Mouse (Mus musculus) G1E-ER4 (cell line): Measurements from ENCODE around the gene Zfp523. TPM values are rescaled to one million over a fixed set of nuclear protein-coding genes. Genes with fewer than 3 reads are reported as not detected.

ENCODE experiments used
- GATA1 ChIP-seq: IDR thresholded peaks from one replicate; pipeline ENCODE4 v1.8.0; 2012; ENCODE audit warnings: low read length, inconsistent platforms
- polyA plus RNA-seq: library from polyadenylated mRNA; stranded (reverse); fragments of >175 nt; gene quantifications from 2 replicates; pipeline ENCODE4 v1.2.3, GENCODE M21; 2012

Zfp523 gene
- polyA plus RNA-seq, 1 experiment: 75.8 TPM

DNA sequence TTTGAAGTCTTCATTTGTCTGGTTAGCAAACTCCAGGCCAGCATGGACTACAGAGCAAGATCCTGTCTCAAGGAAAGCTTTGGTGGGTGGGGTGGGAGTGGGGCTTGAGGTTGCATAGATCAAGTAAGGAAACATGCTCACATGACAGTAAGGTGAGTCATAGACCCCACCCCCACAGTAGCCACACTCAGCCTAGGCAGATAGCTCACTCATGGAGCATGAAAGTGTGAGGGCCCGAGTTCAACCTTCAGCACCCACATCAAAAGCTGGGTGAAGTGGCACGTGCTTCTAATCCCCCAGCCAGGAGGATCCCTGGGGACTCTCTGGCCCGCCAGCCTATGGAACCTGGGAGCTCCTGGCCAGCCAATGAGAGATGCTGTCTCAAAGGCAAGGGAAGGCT is 16.6 kb downstream of the Zfp523 start:
- TF ChIP-seq GATA1: no peak

- TF ChIP-seq GATA1: no peak
These were observed 18.1 kb downstream of the Zfp523 start for GRCm38 (mm10) chr17:28195033-28195432.

GRCm38 (mm10) chr17:28197646-28198045 is 20.7 kb downstream of the Zfp523 start:
- no peak for TF ChIP-seq GATA1

GRCm38 (mm10) chr17:28201982-28202381 is 25.1 kb downstream of the Zfp523 start:
- no peak for TF ChIP-seq GATA1

DNA sequence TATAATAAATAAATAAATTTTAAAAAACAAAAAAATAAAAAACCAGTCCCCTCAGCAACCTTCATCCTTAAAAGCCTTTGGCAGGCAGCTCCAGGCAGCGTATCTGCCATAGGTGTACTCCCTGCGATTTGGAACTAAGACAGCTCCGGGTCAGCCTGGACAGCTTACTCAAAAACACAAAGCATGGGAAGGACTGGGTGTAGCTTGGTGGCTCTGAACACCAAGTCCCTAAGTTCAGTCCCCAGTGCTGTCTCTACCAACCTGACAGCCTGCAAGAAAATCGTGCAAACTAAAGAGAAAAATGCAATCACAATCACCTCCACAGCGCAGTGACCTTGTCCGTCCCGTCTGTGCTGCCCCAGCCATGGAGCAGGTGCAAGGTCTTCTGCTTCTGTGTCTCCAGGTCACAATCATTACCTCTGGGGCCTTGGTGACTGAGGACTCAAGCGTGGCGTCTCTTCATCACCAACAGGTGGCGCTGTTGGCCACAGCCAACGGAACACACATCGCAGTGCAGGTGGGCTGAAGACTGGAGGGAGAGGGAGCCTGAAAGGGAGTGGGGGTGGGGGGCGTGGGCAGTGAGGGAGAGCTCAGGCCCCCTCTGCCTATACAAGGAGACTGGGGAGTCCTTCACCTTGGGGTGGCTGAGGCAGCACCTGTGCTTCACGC is 27.3 kb downstream of the Zfp523 start:
- no peak for TF ChIP-seq GATA1

DNA sequence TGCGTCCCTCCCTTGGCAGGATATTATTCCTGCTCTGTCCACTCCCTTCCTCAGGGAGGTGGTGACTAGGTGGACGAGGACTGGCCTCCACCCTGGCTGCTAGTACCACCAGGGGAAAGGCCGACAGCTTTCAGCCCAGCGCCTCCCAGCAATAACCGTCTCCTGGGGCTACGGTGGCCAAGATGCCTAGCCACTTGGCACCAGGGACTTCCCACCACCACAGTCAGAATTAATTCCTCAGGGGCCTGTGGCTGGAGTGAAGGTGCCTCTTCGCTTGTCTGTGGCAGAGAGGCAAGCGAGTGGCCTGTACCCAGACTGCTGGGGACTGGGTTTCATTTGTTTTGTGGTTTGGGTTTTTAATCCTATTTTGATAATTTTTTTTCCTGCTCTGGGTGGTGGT is 28.5 kb downstream of the Zfp523 start:
- no peak for TF ChIP-seq GATA1

- TF ChIP-seq GATA1: no peak
These were observed 30.2 kb downstream of the Zfp523 start for GRCm38 (mm10) chr17:28207092-28207491.

GRCm38 (mm10) chr17:28207591-28208313 is 30.8 kb downstream of the Zfp523 start, which contains the start of gene Def6:
Gene Def6, plus strand, starts transcription at chr17:28207778.
- no peak for TF ChIP-seq GATA1

DNA sequence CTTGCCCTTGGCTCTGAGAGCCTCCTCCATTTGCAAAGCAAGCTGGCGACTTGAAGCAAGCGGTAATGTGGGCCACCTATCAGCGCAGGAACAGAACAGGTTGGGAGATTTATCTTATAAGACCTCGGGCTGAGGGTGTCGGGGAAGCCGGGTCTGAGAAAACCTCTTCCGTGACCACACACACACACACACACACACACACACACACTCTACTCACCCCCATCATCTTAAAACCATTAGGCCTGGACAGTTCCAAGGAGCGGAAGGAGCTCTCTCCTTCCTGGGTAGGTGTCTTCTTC is 31.3 kb downstream of the Zfp523 start:
- TF ChIP-seq GATA1: no peak

GRCm38 (mm10) chr17:28209457-28210110 is 32.7 kb downstream of the Zfp523 start:
- no peak for TF ChIP-seq GATA1

DNA sequence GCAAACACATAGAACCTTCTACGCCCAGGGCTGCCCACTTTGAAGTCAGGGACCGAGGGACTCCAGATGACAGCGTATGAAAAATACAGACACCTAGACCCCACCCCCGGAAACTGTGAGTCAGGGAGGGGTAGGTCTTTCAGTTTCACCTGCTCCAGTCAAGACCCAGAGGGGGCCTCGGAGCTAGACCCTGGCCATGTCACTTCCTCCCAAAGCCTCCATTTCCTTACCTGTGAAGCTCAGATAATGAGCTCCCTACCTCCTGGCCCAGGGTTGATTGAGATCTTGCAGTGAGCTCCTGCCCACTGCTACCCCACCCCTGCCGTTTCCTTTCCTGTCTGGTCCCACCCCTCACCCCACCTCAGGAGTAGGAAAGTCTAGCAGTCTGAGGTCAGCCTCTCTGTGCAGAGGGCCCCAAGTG is 35.0 kb downstream of the Zfp523 start:
- no peak for TF ChIP-seq GATA1

DNA sequence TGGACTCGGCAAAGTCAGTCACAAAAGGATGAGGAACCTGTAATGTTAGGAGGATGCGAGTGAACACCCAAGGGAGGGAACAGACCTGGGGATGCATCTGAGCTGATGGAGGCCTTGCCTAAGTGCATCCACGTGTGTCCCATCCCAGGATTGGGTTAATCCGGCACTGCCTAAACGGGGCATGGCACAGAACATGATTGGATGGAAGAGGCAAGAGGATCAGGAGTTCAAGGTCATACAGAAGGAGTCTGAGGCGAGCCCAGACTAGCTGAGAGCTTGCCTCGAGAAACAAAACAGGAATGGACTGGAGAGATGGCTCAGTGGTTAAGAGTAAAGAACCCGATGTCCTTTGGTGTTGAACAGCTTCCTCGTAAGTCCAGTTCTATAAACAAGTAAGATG is 35.5 kb downstream of the Zfp523 start:
- TF ChIP-seq GATA1: no peak

DNA sequence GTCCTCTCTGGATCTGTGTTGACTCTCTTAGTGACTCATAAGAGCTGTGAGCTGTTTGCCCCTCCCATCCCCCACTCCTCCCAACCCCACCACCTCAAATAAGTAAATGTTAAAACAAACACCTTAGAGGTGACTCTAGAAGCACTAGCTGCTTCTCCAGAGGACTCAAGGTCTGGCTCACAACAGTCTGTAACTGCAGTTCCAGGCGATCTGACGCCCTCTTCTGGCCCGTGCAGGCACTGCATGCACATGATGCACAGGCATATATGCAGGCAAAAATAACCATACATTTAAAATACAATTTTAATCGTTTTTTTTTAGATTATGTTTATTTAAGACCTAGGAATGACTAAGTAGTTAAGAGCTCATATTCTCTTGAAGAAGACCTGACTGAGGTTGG is 36.3 kb downstream of the Zfp523 start:
- TF ChIP-seq GATA1: no peak

GRCm38 (mm10) chr17:28216791-28217190 is 39.9 kb downstream of the Zfp523 start:
- no peak for TF ChIP-seq GATA1

GRCm38 (mm10) chr17:28217721-28218649 is 41.1 kb downstream of the Zfp523 start:
- TF ChIP-seq GATA1: no peak
